Mouse (Mus musculus) lung, embryonic 14.5 days (tissue): Measurements from ENCODE around the gene Klf5. TPM values are rescaled to one million over a fixed set of nuclear protein-coding genes. Genes with fewer than 3 reads are reported as not detected.

Source experiments
- ATAC-seq: fragments of 200-750 bp; cut with Nextera tagmentation; 2 replicates; pipeline ENCODE4 v1.8.0; 2017; ENCODE audit warnings: mild to moderate bottlenecking, moderate TSS enrichment, moderate library complexity; ENCODE audit not compliant: insufficient read depth
- DNase-seq: peaks from one replicate; pipeline ENCODE4 v3.0.0-alpha.2; 2015
- H3K27ac ChIP-seq: fragments of 300-500 bp; sonication (generic); 2 replicates; pipeline ENCODE4 v1.5.1; 2014; ENCODE audit warnings: low read depth, mild to moderate bottlenecking, moderate library complexity
- H3K27me3 ChIP-seq: fragments of 300-500 bp; sonication (generic); 2 replicates; pipeline ENCODE4 v1.6.1; 2014; ENCODE audit warnings: low read length, control low read depth; ENCODE audit not compliant: insufficient read depth
- H3K36me3 ChIP-seq: fragments of 300-500 bp; sonication (generic); 2 replicates; pipeline ENCODE4 v1.6.1; 2014; ENCODE audit warnings: control low read depth; ENCODE audit not compliant: insufficient read depth
- H3K4me1 ChIP-seq: fragments of 300-500 bp; sonication (generic); 2 replicates; pipeline ENCODE4 v1.6.1; 2014; ENCODE audit warnings: antibody characterized with exemption, control low read depth; ENCODE audit not compliant: insufficient read depth
- H3K4me2 ChIP-seq: fragments of 300-500 bp; sonication (generic); 2 replicates; pipeline ENCODE4 v1.6.1; 2014; ENCODE audit warnings: mild to moderate bottlenecking
- H3K4me3 ChIP-seq: fragments of 300-500 bp; sonication (generic); 2 replicates; pipeline ENCODE4 v1.5.1; 2014; ENCODE audit warnings: low read depth, low read length
- H3K9ac ChIP-seq: fragments of 300-500 bp; sonication (generic); 2 replicates; pipeline ENCODE4 v1.6.1; 2014
- H3K9me3 ChIP-seq: fragments of 300-500 bp; sonication (generic); 2 replicates; pipeline ENCODE4 v1.6.1; 2016; ENCODE audit warnings: low read depth, low read length, control low read depth
- CTCF ChIP-seq: IDR thresholded peaks from 2 replicates; pipeline ENCODE4 v1.5.1; 2016; ENCODE audit warnings: antibody characterized with exemption, low read depth
- WGBS: fragments of 180-500 bp; shearing (Covaris S2); extraction: QIAGEN DNeasy Blood & Tissue Kit; methylation state at CpG from one replicate; pipeline ENCODE4 v1.1.7; 2014; 5-methylcytosine and 5-hydroxymethylcytosine counted together
- polyA plus RNA-seq: library from polyadenylated mRNA; unstranded; fragments of >200 nt; fragmentation: Nextera tagmentation; extraction: Ambion mirVana; gene quantifications from 2 replicates; pipeline ENCODE4 v1.2.1, GENCODE M21; 2014

Klf5 gene
- polyA plus RNA-seq, 1 experiment from 2014 or later: 16.3 TPM

DNA sequence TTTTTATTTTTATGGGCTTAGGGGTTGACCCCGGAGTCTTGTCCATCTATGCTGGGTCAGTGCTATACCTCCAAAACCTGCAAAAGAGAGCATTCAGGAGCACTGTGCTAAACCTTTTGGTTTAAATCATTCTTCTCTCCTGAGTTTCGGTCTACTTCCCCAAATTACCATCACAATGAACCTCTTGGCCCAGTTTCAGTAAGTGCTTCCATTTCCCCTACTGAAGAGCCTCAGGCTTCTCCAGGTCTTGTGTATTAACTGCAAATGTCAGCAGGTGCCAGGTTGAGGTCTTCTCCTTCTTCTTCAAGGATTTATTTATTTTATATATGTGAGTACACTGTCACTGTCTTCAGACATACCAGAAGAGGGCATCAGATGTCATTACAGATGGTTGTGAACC is 55.6 kb downstream of the Klf5 start:
- H3K4me3 ChIP-seq: no peak overlapping the region
- ATAC-seq (no peak), DNase-seq (no peak)
- H3K36me3 ChIP-seq: no peaks in the 10 kb centered on the region
- no peaks in the 10 kb centered on the region for H3K27me3 ChIP-seq
- H3K9me3 ChIP-seq: no peaks in the 10 kb centered on the region
- H3K4me1 ChIP-seq: no peaks in the 10 kb centered on the region
- no peak overlapping the region for H3K4me2 ChIP-seq
- WGBS: 80% methylated on average over 2 of the region's 2 CpGs
- H3K9ac ChIP-seq: no peak overlapping the region
- no peak overlapping the region for H3K27ac ChIP-seq
- TF ChIP-seq CTCF: no peak

DNA sequence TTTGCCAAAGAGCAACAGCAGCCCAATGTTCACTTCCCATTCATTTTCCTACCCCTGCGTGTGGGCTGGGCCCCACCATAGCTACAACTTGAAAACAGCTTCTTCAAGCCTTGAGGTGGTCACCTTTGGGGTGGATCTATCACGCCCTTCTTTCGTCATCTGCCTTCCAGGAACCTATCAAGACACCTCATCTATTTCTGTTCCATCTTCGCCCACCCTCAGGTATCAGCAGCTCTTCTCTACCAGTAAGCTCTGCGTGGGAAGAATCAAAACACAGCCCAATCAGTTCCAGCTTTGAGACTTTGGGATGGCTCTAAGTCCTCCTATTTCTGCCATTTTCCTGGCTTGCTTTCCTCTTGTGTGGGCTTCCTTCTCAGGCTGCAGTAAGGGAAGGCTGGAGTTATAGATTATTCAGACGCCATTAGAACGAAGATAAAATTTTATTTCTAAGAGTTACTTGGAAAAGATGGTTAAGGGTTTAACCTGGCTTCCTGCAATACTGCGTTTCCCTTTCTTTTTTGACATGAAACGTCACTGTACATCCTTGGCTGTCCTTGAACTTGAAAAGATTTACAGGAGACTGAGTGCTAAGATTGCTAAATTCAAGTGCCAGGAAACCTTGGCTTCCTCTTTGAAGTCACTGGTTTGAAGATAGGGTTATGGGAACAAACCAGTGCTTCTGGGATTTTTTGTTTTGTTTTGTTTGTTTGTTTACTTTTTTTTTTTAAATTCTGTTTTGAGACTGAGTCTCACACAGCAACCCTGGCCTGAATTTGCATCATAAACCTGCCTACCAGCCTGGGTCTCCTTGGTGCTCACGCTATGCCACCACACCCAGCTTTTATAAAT is 56.5 kb downstream of the Klf5 start:
- Histone ChIP-seq H3K36me3 (no peaks in the 10 kb centered on the region), H3K9me3 (no peaks in the 10 kb centered on the region), H3K4me3 (no peak overlapping the region), H3K4me2 (no peak overlapping the region), H3K9ac (no peak overlapping the region), H3K27me3 (no peaks in the 10 kb centered on the region), H3K4me1 (no peaks in the 10 kb centered on the region), H3K27ac (no peak overlapping the region)
- no peak for DNase-seq
- no peak for TF ChIP-seq CTCF
- WGBS: 83% methylated on average over 10 of the region's 10 CpGs
- no peak for ATAC-seq

DNA sequence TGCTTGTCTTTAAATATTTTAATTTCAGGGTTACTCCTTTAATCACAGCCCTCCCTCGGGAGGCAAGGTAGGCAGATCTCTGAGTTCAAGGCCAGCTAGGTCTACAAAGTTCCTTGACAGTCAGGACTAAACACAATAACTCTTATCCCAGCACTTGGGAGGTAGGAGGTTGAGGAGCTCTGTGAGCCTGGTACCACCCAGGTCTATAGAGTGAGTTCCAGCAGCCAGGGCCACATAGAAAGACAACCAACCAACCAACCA is 57.0 kb downstream of the Klf5 start:
- ATAC-seq: no peak
- Histone ChIP-seq H3K4me1 (no peaks in the 10 kb centered on the region), H3K9me3 (no peaks in the 10 kb centered on the region), H3K27me3 (no peaks in the 10 kb centered on the region), H3K36me3 (no peaks in the 10 kb centered on the region), H3K4me3 (no peak overlapping the region), H3K9ac (no peak overlapping the region), H3K4me2 (no peak overlapping the region), H3K27ac (no peak overlapping the region)
- TF ChIP-seq CTCF: no peak
- 59% methylated on average over 1 of the region's 1 CpGs for WGBS
- DNase-seq: no peak

DNA sequence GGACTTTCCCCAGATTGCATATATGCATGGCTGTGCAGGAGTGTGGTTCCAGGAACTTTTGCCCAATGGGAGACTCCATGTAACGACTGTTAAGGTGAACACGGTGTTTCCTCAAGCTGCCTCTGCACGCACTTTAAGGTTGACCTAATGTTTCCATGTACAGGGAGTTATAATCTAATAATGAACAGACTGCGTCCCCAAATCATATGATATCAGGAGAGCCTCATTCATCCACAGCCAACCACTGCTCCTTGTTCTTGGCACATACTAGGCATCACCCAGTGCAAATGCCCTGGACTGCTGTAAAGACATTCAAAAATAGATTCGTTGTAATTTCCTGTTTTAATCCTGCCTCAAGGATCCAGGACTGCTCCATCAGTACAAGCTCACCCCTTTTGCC is 64.5 kb downstream of the Klf5 start:
- Histone ChIP-seq H3K27ac (no peak overlapping the region), H3K4me3 (no peak overlapping the region), H3K4me1 (no peaks in the 10 kb centered on the region), H3K36me3 (no peaks in the 10 kb centered on the region), H3K4me2 (no peak overlapping the region), H3K27me3 (no peaks in the 10 kb centered on the region), H3K9me3 (no peaks in the 10 kb centered on the region), H3K9ac (no peak overlapping the region)
- WGBS: 86% methylated on average over 5 of the region's 5 CpGs
- ATAC-seq (no peak), DNase-seq (no peak)
- TF ChIP-seq CTCF: no peak

DNA sequence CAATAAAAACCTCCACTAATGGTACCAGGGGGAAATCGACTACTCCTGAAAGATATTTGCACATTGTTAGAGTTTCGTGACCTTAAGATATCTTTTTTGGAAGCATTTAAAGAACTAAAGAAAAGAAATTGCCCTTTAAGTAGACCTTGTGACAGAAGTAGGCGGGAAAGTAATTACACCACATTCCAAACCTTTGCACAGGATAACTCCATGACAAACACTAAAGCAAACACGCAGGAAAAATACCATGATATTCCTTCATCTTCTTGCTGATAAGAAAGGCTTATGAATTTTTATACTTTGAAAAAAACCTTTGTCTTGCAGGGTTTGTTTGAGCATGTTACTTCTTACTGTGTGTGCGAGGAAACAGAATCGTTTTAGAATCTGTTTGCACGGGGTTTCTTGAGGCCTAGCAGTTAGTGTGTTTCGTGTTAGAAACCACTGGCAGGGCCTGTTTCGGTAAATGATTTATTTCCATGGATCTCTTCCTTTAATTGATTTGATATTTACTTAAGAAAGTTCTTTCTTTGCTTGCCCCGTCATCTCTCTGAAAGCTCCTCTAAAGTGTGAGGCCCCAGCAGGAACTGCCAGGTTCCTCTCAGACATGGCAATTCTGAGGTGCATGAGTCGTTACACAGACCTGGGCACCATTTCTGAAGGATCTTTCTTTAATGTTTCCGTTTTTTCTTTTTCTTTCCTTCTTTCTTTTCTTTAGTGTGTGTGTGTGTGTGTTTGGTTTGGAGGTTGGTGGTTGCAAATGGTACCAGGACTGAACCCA is 65.7 kb downstream of the Klf5 start:
- Histone ChIP-seq H3K27me3 (no peaks in the 10 kb centered on the region), H3K4me2 (no peak overlapping the region), H3K27ac (peak overlapping the region; percentile 7; the same call in 1 of the 2 replicates), H3K36me3 (no peaks in the 10 kb centered on the region), H3K4me1 (no peaks in the 10 kb centered on the region), H3K4me3 (no peak overlapping the region), H3K9ac (no peak overlapping the region), H3K9me3 (no peaks in the 10 kb centered on the region)
- WGBS: 46% methylated on average over 12 of the region's 12 CpGs
- no peak for TF ChIP-seq CTCF
- ATAC-seq: no peak
- no peak for DNase-seq

Other genes with a start within 250 kb of the Klf5 start
- 17.6 and 18.9 TPM in 2 replicates for gene Pibf1, start 199.3 kb upstream of the Klf5 start, polyA plus RNA-seq
- 43.7 and 45.7 TPM in 2 replicates for gene Dis3, start 198.9 kb upstream of the Klf5 start, polyA plus RNA-seq